Mouse (Mus musculus) kidney, embryonic 14.5 days (tissue): ENCODE measurements around the gene Rab3il1. TPM values are rescaled to one million over a fixed set of nuclear protein-coding genes. Genes with fewer than 3 reads are reported as not detected.

Experiments used
- ATAC-seq: fragments of 200-750 bp; cut with Nextera tagmentation; 2 replicates; pipeline ENCODE4 v1.8.0; 2017; ENCODE audit warnings: moderate number of reproducible peaks, mild to moderate bottlenecking, moderate TSS enrichment, moderate library complexity; ENCODE audit not compliant: low FRiP score, low TSS enrichment
- H3K27ac ChIP-seq: fragments of 300-500 bp; sonication (generic); 2 replicates; pipeline ENCODE4 v1.5.1; 2014; ENCODE audit warnings: low read depth, mild to moderate bottlenecking, low read length, moderate library complexity, mixed read lengths
- H3K27me3 ChIP-seq: fragments of 300-500 bp; sonication (generic); 2 replicates; pipeline ENCODE4 v1.6.1; 2014; ENCODE audit warnings: mild to moderate bottlenecking, low read length; ENCODE audit not compliant: control insufficient read depth, insufficient read depth
- H3K36me3 ChIP-seq: fragments of 300-500 bp; sonication (generic); 2 replicates; pipeline ENCODE4 v1.6.1; 2014; ENCODE audit warnings: low read length, mixed read lengths; ENCODE audit not compliant: control insufficient read depth, insufficient read depth
- H3K4me1 ChIP-seq: fragments of 300-500 bp; sonication (generic); 2 replicates; pipeline ENCODE4 v1.6.1; 2014; ENCODE audit warnings: low read length, mixed read lengths; ENCODE audit not compliant: control insufficient read depth, insufficient read depth
- H3K4me2 ChIP-seq: fragments of 300-500 bp; sonication (generic); replicated peaks from 2 replicates; pipeline ENCODE4 v1.6.1; 2014; ENCODE audit warnings: low read depth, mild to moderate bottlenecking, low read length
- H3K4me3 ChIP-seq: fragments of 300-500 bp; sonication (generic); 2 replicates; pipeline ENCODE4 v1.5.1; 2014; ENCODE audit warnings: mild to moderate bottlenecking, low read length
- H3K9ac ChIP-seq: fragments of 300-500 bp; sonication (generic); 2 replicates; pipeline ENCODE4 v1.6.1; 2014; ENCODE audit warnings: low read depth, mild to moderate bottlenecking, low read length, moderate library complexity
- H3K9me3 ChIP-seq: fragments of 300-500 bp; sonication (generic); 2 replicates; pipeline ENCODE4 v1.6.1; 2016; ENCODE audit warnings: low read length; ENCODE audit not compliant: control insufficient read depth
- WGBS: fragments of 180-500 bp; shearing (Covaris S2); extraction: QIAGEN DNeasy Blood & Tissue Kit; methylation state at CpG from one replicate; pipeline ENCODE4 v1.1.7; 2014; 5-methylcytosine and 5-hydroxymethylcytosine counted together
- polyA plus RNA-seq: library from polyadenylated mRNA; unstranded; fragments of >200 nt; fragmentation: Nextera tagmentation; extraction: Ambion mirVana; gene quantifications from 2 replicates; pipeline ENCODE4 v1.2.1, GENCODE M21; 2014

Rab3il1 gene
- polyA plus RNA-seq, 1 experiment from 2014 or later: 20.3 TPM

GRCm38 (mm10) chr19:9987593-9987992 lies 13.9 kb upstream of the Rab3il1 start:
- Histone ChIP-seq H3K9ac (no peak overlapping the region), H3K9me3 (no peaks in the 10 kb centered on the region), H3K36me3 (peaks cover 27% of the 10 kb centered on the region), H3K27ac (no peak overlapping the region), H3K27me3 (no peaks in the 10 kb centered on the region), H3K4me1 (peaks cover 10% of the 10 kb centered on the region), H3K4me2 (no peak overlapping the region), H3K4me3 (no peak overlapping the region)
- ATAC-seq: no peak

GRCm38 (mm10) chr19:9989171-9989883 lies 12.1 kb upstream of the Rab3il1 start:
- peaks cover 4% of the 10 kb centered on the region; the same call in 1 of the 2 replicates for H3K4me1 ChIP-seq
- H3K4me2 ChIP-seq: no peak overlapping the region
- no peak overlapping the region for H3K9ac ChIP-seq
- H3K36me3 ChIP-seq: peaks cover 22% of the 10 kb centered on the region
- no peaks in the 10 kb centered on the region for H3K27me3 ChIP-seq
- ATAC-seq: no peak
- H3K4me3 ChIP-seq: no peak overlapping the region
- H3K9me3 ChIP-seq: no peaks in the 10 kb centered on the region
- WGBS: 69% methylated on average over 17 of the region's 17 CpGs
- no peak overlapping the region for H3K27ac ChIP-seq

- no peak for ATAC-seq
- H3K9ac ChIP-seq: no peak overlapping the region
- peaks cover 16% of the 10 kb centered on the region for H3K36me3 ChIP-seq
- no peak overlapping the region for H3K4me2 ChIP-seq
- peaks cover 4% of the 10 kb centered on the region; the same call in 1 of the 2 replicates for H3K4me1 ChIP-seq
- H3K9me3 ChIP-seq: no peaks in the 10 kb centered on the region
- H3K4me3 ChIP-seq: no peak overlapping the region
- H3K27ac ChIP-seq: no peak overlapping the region
- H3K27me3 ChIP-seq: no peaks in the 10 kb centered on the region
Measured at GRCm38 (mm10) chr19:9989884-9990256, 11.6 kb upstream of the Rab3il1 start.

- peaks cover 4% of the 10 kb centered on the region; the same call in 1 of the 2 replicates for H3K4me1 ChIP-seq
- no peaks in the 10 kb centered on the region for H3K27me3 ChIP-seq
- H3K9me3 ChIP-seq: no peaks in the 10 kb centered on the region
- peaks cover 2% of the 10 kb centered on the region; the same call in 1 of the 2 replicates for H3K36me3 ChIP-seq
- H3K27ac ChIP-seq: no peak overlapping the region
- no peak overlapping the region for H3K4me2 ChIP-seq
- ATAC-seq: 0 out of 2 replicates have a peak, but pooled peaks have one; percentile 14
- no peak overlapping the region for H3K9ac ChIP-seq
- 24% methylated on average over 5 of the region's 5 CpGs for WGBS
- H3K4me3 ChIP-seq: no peak overlapping the region
Measured at GRCm38 (mm10) chr19:9991304-9991703, 10.2 kb upstream of the Rab3il1 start.

GRCm38 (mm10) chr19:9992011-9992958 lies 9.2 kb upstream of the Rab3il1 start:
- Histone ChIP-seq H3K36me3 (no peaks in the 10 kb centered on the region), H3K9me3 (no peaks in the 10 kb centered on the region), H3K4me2 (peak overlapping the region; percentile 38), H3K27me3 (no peaks in the 10 kb centered on the region), H3K4me3 (peak overlapping the region; percentile 28), H3K27ac (no peak overlapping the region), H3K9ac (peak overlapping the region; percentile 14; the same call in 1 of the 2 replicates), H3K4me1 (peaks cover 4% of the 10 kb centered on the region; the same call in 1 of the 2 replicates)
- WGBS: 40% methylated on average over 26 of the region's 26 CpGs
- peak; percentile 48 for ATAC-seq

- no peaks in the 10 kb centered on the region for H3K27me3 ChIP-seq
- H3K9me3 ChIP-seq: no peaks in the 10 kb centered on the region
- no peaks in the 10 kb centered on the region for H3K36me3 ChIP-seq
- WGBS: 4% methylated on average over 17 of the region's 17 CpGs
- H3K4me1 ChIP-seq: peaks cover 4% of the 10 kb centered on the region; the same call in 1 of the 2 replicates
- H3K4me2 ChIP-seq: peak overlapping the region; percentile 38
- peak overlapping the region; percentile 28 for H3K4me3 ChIP-seq
- peak; percentile 89 for ATAC-seq
- H3K27ac ChIP-seq: no peak overlapping the region
- peak overlapping the region; percentile 14; the same call in 1 of the 2 replicates for H3K9ac ChIP-seq
Measured at GRCm38 (mm10) chr19:9993036-9993656, 8.3 kb upstream of the Rab3il1 start.

- ATAC-seq: no peak
- Histone ChIP-seq H3K36me3 (no peaks in the 10 kb centered on the region), H3K4me3 (no peak overlapping the region), H3K4me1 (no peaks in the 10 kb centered on the region; the same call in 1 of the 2 replicates), H3K9ac (no peak overlapping the region), H3K27ac (no peak overlapping the region), H3K9me3 (no peaks in the 10 kb centered on the region; the same call in 1 of the 2 replicates), H3K27me3 (no peaks in the 10 kb centered on the region), H3K4me2 (no peak overlapping the region)
- 69% methylated on average over 12 of the region's 12 CpGs for WGBS
Measured at GRCm38 (mm10) chr19:9997204-9998062, 4.0 kb upstream of the Rab3il1 start.

GRCm38 (mm10) chr19:9998063-9998416 lies 3.4 kb upstream of the Rab3il1 start:
- Histone ChIP-seq H3K4me1 (no peaks in the 10 kb centered on the region), H3K4me2 (no peak overlapping the region), H3K27ac (no peak overlapping the region), H3K9me3 (no peaks in the 10 kb centered on the region; the same call in 1 of the 2 replicates), H3K36me3 (no peaks in the 10 kb centered on the region), H3K27me3 (no peaks in the 10 kb centered on the region), H3K4me3 (no peak overlapping the region), H3K9ac (no peak overlapping the region)
- no peak for ATAC-seq
- WGBS: 71% methylated on average over 2 of the region's 2 CpGs
